Mouse (Mus musculus): ENCODE measurements around the gene Ctdspl.

- TF ChIP-seq CTCF (IDR thresholded peaks at IDR 0.05; ENCODE audit: low read depth) (no peak), EP300 (IDR thresholded peaks at IDR 0.05; ENCODE audit: low read depth) (no peak)
These were observed 14.4 kb downstream of the Ctdspl start for GRCm38 (mm10) chr9:118940591-118941207.
